Mouse (Mus musculus): ENCODE data around the gene Slc39a5. TPM values are rescaled to one million over a fixed set of nuclear protein-coding genes. Genes with fewer than 3 reads are reported as not detected.

Gene Slc39a5
- polyA plus RNA-seq, 1 experiment from 2014 or later = 75.1 TPM

DNA sequence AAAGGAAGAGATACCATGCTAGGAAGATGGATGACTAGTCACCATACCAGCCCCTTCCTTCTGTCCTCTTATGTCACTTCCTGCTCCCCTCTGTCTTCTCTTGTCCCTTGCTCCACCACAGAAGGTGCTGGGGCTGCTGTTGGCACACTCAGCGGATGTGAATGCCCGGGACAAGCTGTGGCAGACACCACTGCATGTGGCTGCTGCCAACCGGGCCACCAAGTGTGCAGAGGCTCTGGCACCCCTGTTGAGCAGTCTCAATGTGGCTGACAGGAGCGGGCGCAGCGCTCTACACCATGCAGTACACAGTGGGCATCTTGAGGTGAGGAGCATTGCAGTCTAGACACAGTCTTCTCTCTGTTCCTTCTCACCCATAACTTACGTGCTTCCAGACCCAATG, 21.8 kb downstream of the Slc39a5 start:
- 93% methylated on average over 7 of the region's 7 CpGs for WGBS
- Histone ChIP-seq H3K4me2 (replicated peaks; ENCODE audit: low read depth, low read length) (no peak overlapping the region), H3K9me3 (ENCODE audit: low read length) (0 out of 2 replicates have a peak, but pooled peaks cover 2% of the 10 kb centered on the region), H3K4me1 (ENCODE audit: insufficient read depth, low read length) (peaks cover 23% of the 10 kb centered on the region), H3K4me3 (ENCODE audit: low read length) (no peak overlapping the region), H3K27me3 (ENCODE audit: insufficient read depth, low read length) (no peaks in the 10 kb centered on the region), H3K9ac (replicated peaks; ENCODE audit: low read length) (no peak overlapping the region; the same call in 1 of the 2 replicates), H3K27ac (ENCODE audit: low read length) (no peak overlapping the region), H3K36me3 (ENCODE audit: insufficient read depth, low read length) (peaks cover 47% of the 10 kb centered on the region)
- ATAC-seq (ENCODE audit: low FRiP score, low TSS enrichment) = no peak

DNA sequence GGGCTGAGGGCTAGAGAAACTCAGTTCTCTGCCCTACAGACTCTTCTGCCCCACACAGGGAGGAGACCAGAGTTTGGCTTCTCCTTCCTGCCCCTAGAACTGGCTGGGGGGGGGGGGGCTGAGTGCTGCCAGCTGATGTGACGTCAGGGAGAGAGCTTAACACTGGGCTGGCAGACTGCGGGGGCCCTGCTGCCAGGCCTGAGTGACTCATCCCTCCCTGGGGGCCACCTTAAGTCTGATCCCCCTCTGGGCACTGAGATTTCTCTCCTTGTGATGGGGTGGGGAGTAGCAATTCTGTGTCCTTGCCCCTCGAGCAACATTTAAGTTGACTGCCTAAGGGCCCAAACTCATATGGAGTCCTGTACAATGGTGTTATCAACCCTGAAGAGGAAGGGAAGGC, 22.6 kb downstream of the Slc39a5 start:
- Histone ChIP-seq H3K36me3 (ENCODE audit: insufficient read depth, low read length) (peaks cover 39% of the 10 kb centered on the region), H3K9me3 (ENCODE audit: low read length) (0 out of 2 replicates have a peak, but pooled peaks cover 5% of the 10 kb centered on the region), H3K27ac (ENCODE audit: low read length) (no peak overlapping the region), H3K4me1 (ENCODE audit: insufficient read depth, low read length) (peaks cover 23% of the 10 kb centered on the region), H3K4me2 (replicated peaks; ENCODE audit: low read depth, low read length) (peak overlapping the region; percentile 89), H3K4me3 (ENCODE audit: low read length) (no peak overlapping the region), H3K9ac (replicated peaks; ENCODE audit: low read length) (peak overlapping the region; percentile 100), H3K27me3 (ENCODE audit: insufficient read depth, low read length) (no peaks in the 10 kb centered on the region)
- ATAC-seq (ENCODE audit: low FRiP score, low TSS enrichment) = no peak
- WGBS = 60% methylated on average over 2 of the region's 3 CpGs

DNA sequence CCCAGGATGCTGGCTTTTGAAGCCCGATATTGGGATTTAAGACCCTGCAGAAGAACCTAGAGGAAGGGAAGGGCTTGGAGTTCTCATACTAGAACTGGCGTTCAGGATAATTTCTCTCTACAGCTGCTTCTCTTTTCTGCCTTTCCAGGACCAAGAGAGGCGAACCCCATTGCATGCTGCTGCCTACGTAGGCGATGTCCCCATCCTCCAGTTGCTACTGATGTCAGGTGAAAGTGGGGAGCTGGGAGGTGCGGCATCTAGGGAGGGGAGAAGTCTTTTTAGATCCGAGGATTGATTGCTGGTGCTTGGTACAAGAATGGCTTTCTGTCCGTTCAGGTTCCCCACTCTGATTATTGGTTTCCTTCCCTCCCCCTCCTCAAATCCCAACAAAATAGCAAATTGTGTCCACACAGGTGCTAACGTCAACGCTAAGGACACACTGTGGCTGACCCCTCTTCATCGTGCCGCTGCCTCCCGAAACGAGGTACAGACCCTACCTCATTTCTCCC, 23.0 kb downstream of the Slc39a5 start:
- 49% methylated on average over 14 of the region's 14 CpGs for WGBS
- H3K36me3 ChIP-seq (ENCODE audit: insufficient read depth, low read length) = peaks cover 35% of the 10 kb centered on the region
- H3K9ac ChIP-seq (replicated peaks; ENCODE audit: low read length) = peak overlapping the region; percentile 100
- H3K9me3 ChIP-seq (ENCODE audit: low read length) = 0 out of 2 replicates have a peak, but pooled peaks cover 5% of the 10 kb centered on the region
- H3K27me3 ChIP-seq (ENCODE audit: insufficient read depth, low read length) = no peaks in the 10 kb centered on the region
- peak overlapping the region; percentile 89 for H3K27ac ChIP-seq (ENCODE audit: low read length)
- H3K4me3 ChIP-seq (ENCODE audit: low read length) = peak overlapping the region; percentile 88
- peak overlapping the region; percentile 89 for H3K4me2 ChIP-seq (replicated peaks; ENCODE audit: low read depth, low read length)
- peaks cover 23% of the 10 kb centered on the region for H3K4me1 ChIP-seq (ENCODE audit: insufficient read depth, low read length)
- no peak for ATAC-seq (ENCODE audit: low FRiP score, low TSS enrichment)

DNA sequence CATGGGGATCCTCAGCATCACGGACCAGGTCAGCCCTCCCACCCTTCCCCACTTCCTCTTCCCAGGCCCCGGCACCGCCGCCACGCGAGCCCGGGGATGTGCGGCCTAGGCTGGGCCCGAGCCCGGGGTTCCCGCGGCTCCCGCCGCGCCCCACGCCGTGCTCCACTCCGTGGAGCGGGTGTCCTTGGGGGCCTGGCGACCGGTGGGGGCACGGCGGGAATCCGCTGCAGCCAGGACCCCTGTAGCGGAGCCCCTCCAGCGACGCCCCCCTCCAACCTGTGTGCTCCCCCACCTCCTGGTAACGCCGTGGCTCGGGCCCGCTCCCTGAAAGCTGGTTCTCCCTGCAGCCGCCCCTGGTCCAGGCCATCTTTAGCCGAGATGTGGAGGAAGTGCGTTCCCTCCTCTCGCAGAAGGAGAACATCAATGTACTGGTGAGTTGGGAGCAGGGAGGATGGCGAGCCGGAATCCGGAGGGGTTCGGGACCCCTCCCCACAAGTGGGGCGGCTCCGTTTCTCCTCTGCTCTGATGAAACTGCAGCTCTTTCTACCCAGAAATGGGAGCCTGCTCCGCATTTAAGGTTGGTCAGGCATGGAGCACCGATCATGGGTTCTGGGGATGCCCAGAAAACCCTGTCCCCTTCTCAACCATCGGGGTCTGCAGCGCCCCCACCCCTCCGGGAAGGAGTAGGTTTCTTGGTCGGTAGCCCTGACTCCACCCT, 23.6 kb downstream of the Slc39a5 start:
- H3K36me3 ChIP-seq (ENCODE audit: insufficient read depth, low read length) = peaks cover 29% of the 10 kb centered on the region
- peak overlapping the region; percentile 89 for H3K27ac ChIP-seq (ENCODE audit: low read length)
- peaks cover 23% of the 10 kb centered on the region for H3K4me1 ChIP-seq (ENCODE audit: insufficient read depth, low read length)
- peak overlapping the region; percentile 88 for H3K4me3 ChIP-seq (ENCODE audit: low read length)
- 0 out of 2 replicates have a peak, but pooled peaks cover 5% of the 10 kb centered on the region for H3K9me3 ChIP-seq (ENCODE audit: low read length)
- peak; percentile 41 for ATAC-seq (ENCODE audit: low FRiP score, low TSS enrichment)
- peak overlapping the region; percentile 100 for H3K9ac ChIP-seq (replicated peaks; ENCODE audit: low read length)
- no peaks in the 10 kb centered on the region for H3K27me3 ChIP-seq (ENCODE audit: insufficient read depth, low read length)
- peak overlapping the region; percentile 89 for H3K4me2 ChIP-seq (replicated peaks; ENCODE audit: low read depth, low read length)
- 0% methylated on average over 32 of the region's 47 CpGs for WGBS

DNA sequence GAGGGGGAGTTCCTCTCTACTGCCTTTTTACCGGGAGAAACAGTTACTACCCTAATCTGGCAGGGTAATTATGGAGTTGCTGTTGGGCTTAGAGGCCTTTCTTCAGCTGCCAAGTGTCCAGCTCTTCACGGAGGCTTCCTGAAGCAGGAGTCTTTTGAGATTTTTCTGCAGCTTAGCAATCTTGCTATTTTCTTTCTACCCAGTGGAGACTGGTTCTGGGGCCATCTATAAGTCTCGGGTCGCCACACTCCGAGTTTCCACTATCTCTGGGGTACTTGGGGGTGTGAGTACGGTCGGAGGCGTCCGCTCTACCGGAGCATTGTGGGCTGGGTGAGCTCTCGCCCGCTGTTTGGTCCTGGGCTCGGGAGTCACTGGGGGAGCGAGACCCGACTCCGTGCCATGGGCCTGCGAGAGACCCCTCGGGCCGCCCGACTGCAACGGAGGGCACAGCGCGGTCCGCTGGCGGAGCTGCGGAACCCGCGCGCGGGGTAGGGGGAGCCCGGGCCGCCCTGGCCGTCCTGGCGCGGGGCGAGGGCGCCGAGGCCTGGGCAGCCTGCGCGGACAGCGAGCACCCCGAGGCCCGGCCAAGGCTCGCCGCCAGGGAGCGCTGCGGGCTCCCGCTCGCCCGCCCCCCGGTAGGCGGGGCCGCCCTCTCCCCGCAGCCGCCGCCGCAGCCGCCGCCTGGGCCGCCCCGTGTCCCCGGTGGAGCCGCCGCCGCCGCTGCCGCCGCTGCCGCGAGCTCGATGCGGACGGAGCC, 24.4 kb downstream of the Slc39a5 start, which contains the start of gene Ankrd52:
Gene Ankrd52 (plus strand): TSS at position 661 of the 757 bp plus-strand sequence.
- Histone ChIP-seq H3K4me1 (ENCODE audit: insufficient read depth, low read length) (peaks cover 23% of the 10 kb centered on the region), H3K27me3 (ENCODE audit: insufficient read depth, low read length) (no peaks in the 10 kb centered on the region), H3K4me3 (ENCODE audit: low read length) (peak within 1 kb of the TSS; percentile 88), H3K9ac (replicated peaks; ENCODE audit: low read length) (peak within 1 kb of the TSS; percentile 100), H3K4me2 (replicated peaks; ENCODE audit: low read depth, low read length) (peak within 1 kb of the TSS; percentile 89), H3K27ac (ENCODE audit: low read length) (peak within 1 kb of the TSS; percentile 89), H3K36me3 (ENCODE audit: insufficient read depth, low read length) (peaks cover 22% of the 10 kb centered on the region; the same call in 1 of the 2 replicates), H3K9me3 (ENCODE audit: low read length) (0 out of 2 replicates have a peak, but pooled peaks cover 5% of the 10 kb centered on the region)
- 0% methylated on average over 43 of the region's 73 CpGs for WGBS
- peak; percentile 94 for ATAC-seq (ENCODE audit: low FRiP score, low TSS enrichment)

DNA sequence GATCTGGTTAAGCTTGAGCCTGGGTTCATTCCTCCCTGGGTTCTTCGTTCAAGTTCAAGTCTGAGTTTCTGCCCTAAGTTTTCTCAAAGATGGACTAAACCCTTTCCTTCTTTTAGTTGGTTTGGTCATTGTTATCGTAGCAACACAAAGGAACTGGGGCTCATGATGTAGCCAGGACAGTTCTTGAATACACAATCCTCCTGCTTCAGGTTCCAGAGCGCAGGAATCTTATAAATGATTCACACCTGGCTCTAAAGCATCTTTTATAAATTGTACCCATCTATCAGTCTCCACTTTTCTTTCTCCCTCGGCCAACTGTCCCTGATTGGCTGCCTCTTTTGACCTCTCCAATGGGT, 25.0 kb downstream of the Slc39a5 start:
- Histone ChIP-seq H3K27ac (ENCODE audit: low read length) (peak overlapping the region; percentile 89), H3K36me3 (ENCODE audit: insufficient read depth, low read length) (peaks cover 18% of the 10 kb centered on the region; the same call in 1 of the 2 replicates), H3K9me3 (ENCODE audit: low read length) (0 out of 2 replicates have a peak, but pooled peaks cover 5% of the 10 kb centered on the region), H3K27me3 (ENCODE audit: insufficient read depth, low read length) (no peaks in the 10 kb centered on the region), H3K4me2 (replicated peaks; ENCODE audit: low read depth, low read length) (peak overlapping the region; percentile 89), H3K4me3 (ENCODE audit: low read length) (peak overlapping the region; percentile 88), H3K9ac (replicated peaks; ENCODE audit: low read length) (peak overlapping the region; percentile 100), H3K4me1 (ENCODE audit: insufficient read depth, low read length) (peaks cover 23% of the 10 kb centered on the region)
- ATAC-seq (ENCODE audit: low FRiP score, low TSS enrichment) = no peak
- WGBS = 47% methylated on average over 4 of the region's 4 CpGs

DNA sequence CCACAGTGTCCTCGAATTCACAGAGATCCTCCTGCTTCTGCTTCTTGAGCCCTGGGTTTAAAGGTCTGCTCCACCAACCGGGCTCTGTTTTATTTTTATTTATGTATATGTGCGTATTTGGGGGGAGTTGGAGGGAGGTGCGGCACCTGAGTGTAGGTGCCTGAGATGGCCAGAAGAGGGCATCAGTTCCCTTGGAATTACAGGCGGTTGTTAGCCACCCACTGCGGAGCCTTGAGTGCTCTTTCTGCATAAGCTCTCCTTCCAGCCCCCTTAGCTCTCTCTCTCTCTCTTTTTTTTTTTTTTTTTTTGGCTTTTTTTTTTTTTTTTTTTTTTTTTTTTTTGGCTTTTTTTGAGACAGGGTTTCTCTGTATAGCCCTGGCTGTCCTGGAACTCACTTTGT, 26.6 kb downstream of the Slc39a5 start:
- Histone ChIP-seq H3K9me3 (ENCODE audit: low read length) (0 out of 2 replicates have a peak, but pooled peaks cover 5% of the 10 kb centered on the region), H3K27me3 (ENCODE audit: insufficient read depth, low read length) (no peaks in the 10 kb centered on the region), H3K36me3 (ENCODE audit: insufficient read depth, low read length) (peaks cover 5% of the 10 kb centered on the region; the same call in 1 of the 2 replicates), H3K4me1 (ENCODE audit: insufficient read depth, low read length) (peaks cover 23% of the 10 kb centered on the region), H3K4me2 (replicated peaks; ENCODE audit: low read depth, low read length) (no peak overlapping the region), H3K27ac (ENCODE audit: low read length) (no peak overlapping the region), H3K4me3 (ENCODE audit: low read length) (no peak overlapping the region), H3K9ac (replicated peaks; ENCODE audit: low read length) (no peak overlapping the region)
- ATAC-seq (ENCODE audit: low FRiP score, low TSS enrichment) = no peak
- WGBS = 73% methylated on average over 6 of the region's 6 CpGs

DNA sequence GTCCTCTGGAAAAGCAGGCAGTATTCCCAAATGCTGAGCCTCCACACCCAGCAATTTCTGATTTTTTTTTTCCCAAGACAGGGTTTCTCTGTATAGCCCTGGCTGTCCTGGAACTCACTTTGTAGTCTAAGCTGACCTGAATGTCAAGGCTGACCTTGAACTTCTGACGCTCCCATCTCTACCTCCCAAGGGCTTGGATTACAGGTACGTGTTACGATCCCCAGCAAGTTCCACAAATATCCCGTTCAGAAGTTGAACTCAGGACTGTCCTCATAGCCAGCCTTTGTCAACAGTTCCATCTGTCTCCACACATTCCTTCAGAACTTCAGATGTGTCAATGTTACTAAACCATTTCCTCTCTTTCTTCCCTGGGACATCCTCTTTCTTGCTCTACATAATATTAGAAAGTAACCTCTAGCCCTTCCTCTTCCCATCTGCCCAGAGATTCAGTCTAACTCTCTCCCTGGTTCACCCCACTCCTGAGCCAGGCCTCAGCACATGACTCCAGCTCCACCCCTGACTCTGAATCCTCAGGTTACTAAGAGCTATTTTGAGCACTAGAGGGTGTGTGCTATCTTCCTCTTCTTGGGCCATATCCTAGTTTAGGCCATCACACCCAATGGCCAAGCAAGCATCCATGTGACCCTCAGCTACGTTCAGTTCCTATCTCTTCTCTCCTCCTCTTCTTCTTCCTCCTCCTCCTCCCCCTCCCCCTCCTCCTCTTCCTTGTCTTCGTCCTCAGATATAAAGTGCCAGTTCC, 27.9 kb downstream of the Slc39a5 start:
- 64% methylated on average over 6 of the region's 6 CpGs for WGBS
- H3K36me3 ChIP-seq (ENCODE audit: insufficient read depth, low read length) = no peaks in the 10 kb centered on the region

DNA sequence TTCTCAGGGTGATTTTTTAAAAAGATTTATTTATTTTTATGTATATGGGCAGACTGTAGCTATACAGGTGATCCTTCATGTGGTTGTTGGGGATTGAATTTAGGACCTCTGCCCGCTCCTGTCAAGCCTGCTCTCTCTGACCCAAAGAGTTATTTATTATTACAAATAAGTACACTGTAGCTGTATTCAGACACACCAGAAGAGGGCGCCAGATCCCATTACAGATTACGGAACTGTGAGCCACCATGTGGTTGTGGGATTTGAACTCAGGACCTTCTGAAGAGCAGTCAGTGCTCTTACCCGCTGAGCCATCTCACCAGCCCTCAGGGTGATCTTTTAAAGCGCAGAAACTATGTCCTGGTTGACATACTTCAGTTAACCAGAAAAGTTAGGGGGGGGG, 28.9 kb downstream of the Slc39a5 start:
- Histone ChIP-seq H3K27ac (ENCODE audit: low read length) (no peak overlapping the region), H3K27me3 (ENCODE audit: insufficient read depth, low read length) (no peaks in the 10 kb centered on the region), H3K9ac (replicated peaks; ENCODE audit: low read length) (no peak overlapping the region), H3K36me3 (ENCODE audit: insufficient read depth, low read length) (no peaks in the 10 kb centered on the region), H3K4me2 (replicated peaks; ENCODE audit: low read depth, low read length) (no peak overlapping the region), H3K9me3 (ENCODE audit: low read length) (0 out of 2 replicates have a peak, but pooled peaks cover 5% of the 10 kb centered on the region), H3K4me3 (ENCODE audit: low read length) (no peak overlapping the region), H3K4me1 (ENCODE audit: insufficient read depth, low read length) (peaks cover 16% of the 10 kb centered on the region)
- 80% methylated on average over 5 of the region's 5 CpGs for WGBS
- no peak for ATAC-seq (ENCODE audit: low FRiP score, low TSS enrichment)

More for the DNA sequence above, 27.9 kb downstream of the Slc39a5 start:
- Histone ChIP-seq H3K9ac (replicated peaks; ENCODE audit: low read length) (no peak overlapping the region), H3K4me3 (ENCODE audit: low read length) (no peak overlapping the region), H3K4me2 (replicated peaks; ENCODE audit: low read depth, low read length) (no peak overlapping the region), H3K27ac (ENCODE audit: low read length) (no peak overlapping the region), H3K4me1 (ENCODE audit: insufficient read depth, low read length) (peaks cover 13% of the 10 kb centered on the region), H3K27me3 (ENCODE audit: insufficient read depth, low read length) (no peaks in the 10 kb centered on the region), H3K9me3 (ENCODE audit: low read length) (0 out of 2 replicates have a peak, but pooled peaks cover 5% of the 10 kb centered on the region)
- ATAC-seq (ENCODE audit: low FRiP score, low TSS enrichment) = no peak

All from kidney, embryonic 16.5 days (tissue).